Mouse (Mus musculus): ENCODE results near the gene 0610009B22Rik. TPM values are rescaled to one million over a fixed set of nuclear protein-coding genes. Genes with fewer than 3 reads are reported as not detected.

Gene 0610009B22Rik
- polyA plus RNA-seq, 1 experiment: 15.6 TPM

DNA sequence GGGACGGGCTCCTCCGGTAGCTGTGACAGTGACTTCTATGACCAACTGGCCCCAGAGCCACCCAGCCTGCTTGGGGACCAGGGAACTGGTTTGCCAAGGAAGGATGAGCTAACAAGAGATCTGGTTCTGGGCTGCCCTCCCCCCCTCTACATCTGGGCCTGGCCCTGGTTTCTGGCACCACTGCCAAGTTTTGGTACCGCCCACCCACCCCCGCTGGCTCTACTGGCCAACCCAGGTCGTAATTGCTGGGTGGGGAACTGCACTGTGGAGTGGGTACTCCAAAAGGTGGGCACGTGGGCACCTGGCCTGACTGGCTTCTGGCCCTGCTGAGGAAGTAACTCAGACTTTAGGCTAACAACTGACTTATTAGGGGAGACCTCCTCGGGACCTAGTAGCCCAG is 47.9 kb downstream of the 0610009B22Rik start:
- TF ChIP-seq CTCF (IDR thresholded peaks at IDR 0.05; ENCODE audit: control insufficient read depth, insufficient read depth, low read length) (no peak), POLR2A (IDR thresholded peaks at IDR 0.05; ENCODE audit: borderline replicate concordance, control insufficient read depth, low read depth, low read length) (no peak)
- H3K27ac ChIP-seq (ENCODE audit: control insufficient read depth, insufficient read depth, low read depth, low read length, poor library complexity): no peak overlapping the region
- peaks cover 6% of the 10 kb centered on the region for H3K4me1 ChIP-seq (ENCODE audit: control insufficient read depth, insufficient read depth, low read length)
- no peak overlapping the region for H3K4me3 ChIP-seq (replicated peaks; ENCODE audit: control insufficient read depth, low read depth, low read length)
- WGBS: 76% methylated on average over 7 of the region's 7 CpGs

- TF ChIP-seq POLR2A (IDR thresholded peaks at IDR 0.05; ENCODE audit: borderline replicate concordance, control insufficient read depth, low read depth, low read length): no peak
- peaks cover 2% of the 10 kb centered on the region for H3K4me1 ChIP-seq (ENCODE audit: control insufficient read depth, insufficient read depth, low read length)
- 42% methylated on average over 5 of the region's 5 CpGs for WGBS
- peak overlapping the region; percentile 90; the same call in 1 of the 2 replicates for H3K27ac ChIP-seq (ENCODE audit: control insufficient read depth, insufficient read depth, low read depth, low read length, poor library complexity)
- H3K4me3 ChIP-seq (replicated peaks; ENCODE audit: control insufficient read depth, low read depth, low read length): no peak overlapping the region
These were observed 50.2 kb downstream of the 0610009B22Rik start for GRCm38 (mm10) chr11:51638497-51638896.

- Histone ChIP-seq H3K27ac (ENCODE audit: control insufficient read depth, insufficient read depth, low read depth, low read length, poor library complexity) (peak overlapping the region; percentile 90), H3K4me1 (ENCODE audit: control insufficient read depth, insufficient read depth, low read length) (peaks cover 2% of the 10 kb centered on the region), H3K4me3 (replicated peaks; ENCODE audit: control insufficient read depth, low read depth, low read length) (peak overlapping the region; percentile 47)
- TF ChIP-seq CTCF (IDR thresholded peaks at IDR 0.05; ENCODE audit: control insufficient read depth, insufficient read depth, low read length): no peak
- TF ChIP-seq POLR2A (IDR thresholded peaks at IDR 0.05; ENCODE audit: borderline replicate concordance, control insufficient read depth, low read depth, low read length): peak; percentile 74; the same call in 1 of the 2 replicates
- WGBS: 1% methylated on average over 17 of the region's 17 CpGs
These were observed 50.7 kb downstream of the 0610009B22Rik start for GRCm38 (mm10) chr11:51637971-51638414.

DNA sequence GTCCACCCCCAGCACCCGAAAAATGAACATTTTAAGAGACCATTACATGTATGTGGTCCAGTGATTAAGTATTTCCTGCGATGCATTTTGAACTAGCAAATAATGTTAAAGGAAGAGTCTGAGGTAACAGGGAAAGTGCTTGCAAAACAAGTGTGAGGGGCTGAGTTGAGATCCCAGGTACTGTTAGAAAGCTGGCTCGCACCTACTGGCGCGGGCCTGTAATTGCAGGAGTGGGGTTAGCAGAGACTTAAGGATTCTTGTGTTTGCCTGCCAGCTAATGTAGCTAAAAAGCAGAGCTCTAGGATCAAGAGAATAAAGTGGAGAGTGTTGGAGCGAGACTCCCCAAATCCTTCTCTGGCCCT is 52.4 kb downstream of the 0610009B22Rik start:
- H3K4me1 ChIP-seq (ENCODE audit: control insufficient read depth, insufficient read depth, low read length): peaks cover 5% of the 10 kb centered on the region
- WGBS: 5% methylated on average over 6 of the region's 6 CpGs
- H3K27ac ChIP-seq (ENCODE audit: control insufficient read depth, insufficient read depth, low read depth, low read length, poor library complexity): peak overlapping the region; percentile 93
- peak overlapping the region; percentile 82 for H3K4me3 ChIP-seq (replicated peaks; ENCODE audit: control insufficient read depth, low read depth, low read length)
- no peak for TF ChIP-seq POLR2A (IDR thresholded peaks at IDR 0.05; ENCODE audit: borderline replicate concordance, control insufficient read depth, low read depth, low read length)
- TF ChIP-seq CTCF (IDR thresholded peaks at IDR 0.05; ENCODE audit: control insufficient read depth, insufficient read depth, low read length): peak; percentile 60; the same call in 1 of the 2 replicates

- Histone ChIP-seq H3K4me3 (replicated peaks; ENCODE audit: control insufficient read depth, low read depth, low read length) (peak within 1 kb of the TSS; percentile 82), H3K27ac (ENCODE audit: control insufficient read depth, insufficient read depth, low read depth, low read length, poor library complexity) (peak within 1 kb of the TSS; percentile 93), H3K4me1 (ENCODE audit: control insufficient read depth, insufficient read depth, low read length) (peaks cover 5% of the 10 kb centered on the region)
- under 1% methylated on average over 61 of the region's 61 CpGs for WGBS
- TF ChIP-seq POLR2A (IDR thresholded peaks at IDR 0.05; ENCODE audit: borderline replicate concordance, control insufficient read depth, low read depth, low read length) (peak; percentile 66; the same call in 1 of the 2 replicates), CTCF (IDR thresholded peaks at IDR 0.05; ENCODE audit: control insufficient read depth, insufficient read depth, low read length) (no peak)
These were observed 53.0 kb downstream of the 0610009B22Rik start, which contains the start of gene Rmnd5b for GRCm38 (mm10) chr11:51635525-51636322. TSS of gene Rmnd5b (minus strand) at chr11:51635896.

Other genes with a start within 250 kb of the 0610009B22Rik start
- 7.7 and 10.8 TPM in 2 replicates for gene Phykpl, start 104.1 kb downstream of the 0610009B22Rik start, polyA plus RNA-seq (2011; ENCODE audit: insufficient read depth, insufficient read length, low replicate concordance, missing spikeins)
- 188 and 198 TPM in 2 replicates for gene Hnrnpab, start 82.0 kb downstream of the 0610009B22Rik start, polyA plus RNA-seq (2011; ENCODE audit: insufficient read depth, insufficient read length, low replicate concordance, missing spikeins)
- 58.3 and 118 TPM in 2 replicates for gene Nhp2, start 69.1 kb downstream of the 0610009B22Rik start, polyA plus RNA-seq (2011; ENCODE audit: insufficient read depth, insufficient read length, low replicate concordance, missing spikeins)
- 14.8 and 19.3 TPM in 2 replicates for gene Rmnd5b, start 53.0 kb downstream of the 0610009B22Rik start, polyA plus RNA-seq (2011; ENCODE audit: insufficient read depth, insufficient read length, low replicate concordance, missing spikeins)
- gene N4bp3, start 38.0 kb downstream of the 0610009B22Rik start, polyA plus RNA-seq (2011; ENCODE audit: insufficient read depth, insufficient read length, low replicate concordance, missing spikeins): 2.7 and 5.7 TPM in 2 replicates
- gene D930048N14Rik, start 37.9 kb downstream of the 0610009B22Rik start, polyA plus RNA-seq (2011; ENCODE audit: insufficient read depth, insufficient read length, low replicate concordance, missing spikeins): 0.29 and 0.72 TPM in 2 replicates
- gene Sec24a, start 74.8 kb upstream of the 0610009B22Rik start, polyA plus RNA-seq (2011; ENCODE audit: insufficient read depth, insufficient read length, low replicate concordance, missing spikeins): 4.0 and 4.3 TPM in 2 replicates
- 5.7 and 9.3 TPM in 2 replicates for gene Sar1b, start 74.8 kb upstream of the 0610009B22Rik start, polyA plus RNA-seq (2011; ENCODE audit: insufficient read depth, insufficient read length, low replicate concordance, missing spikeins)
- gene Jade2, start 168.8 kb upstream of the 0610009B22Rik start, polyA plus RNA-seq (2011; ENCODE audit: insufficient read depth, insufficient read length, low replicate concordance, missing spikeins): 5.5 and 5.9 TPM in 2 replicates

Measured in bone marrow, adult 2 months (tissue).